Mouse (Mus musculus) heart, postnatal 14 days (tissue): ENCODE measurements at regions not wholly inside any gene's neighbourhood (a gene's known extent, or its start where the extent isn't known, plus 50 kb on each side); places are given as distances from the start of the nearest gene placed in this dataset.

ENCODE experiments used
- DNase-seq, 2 experiments: peaks; one replicate each; pipeline ENCODE4 v3.0.0; 2021 to 2022
- intact Hi-C: fragments of 180-260 bp; cut with DNase I; formaldehyde crosslinking; loops from one replicate; pipeline ENCODE4 v1.15.1; 2025

DNA sequence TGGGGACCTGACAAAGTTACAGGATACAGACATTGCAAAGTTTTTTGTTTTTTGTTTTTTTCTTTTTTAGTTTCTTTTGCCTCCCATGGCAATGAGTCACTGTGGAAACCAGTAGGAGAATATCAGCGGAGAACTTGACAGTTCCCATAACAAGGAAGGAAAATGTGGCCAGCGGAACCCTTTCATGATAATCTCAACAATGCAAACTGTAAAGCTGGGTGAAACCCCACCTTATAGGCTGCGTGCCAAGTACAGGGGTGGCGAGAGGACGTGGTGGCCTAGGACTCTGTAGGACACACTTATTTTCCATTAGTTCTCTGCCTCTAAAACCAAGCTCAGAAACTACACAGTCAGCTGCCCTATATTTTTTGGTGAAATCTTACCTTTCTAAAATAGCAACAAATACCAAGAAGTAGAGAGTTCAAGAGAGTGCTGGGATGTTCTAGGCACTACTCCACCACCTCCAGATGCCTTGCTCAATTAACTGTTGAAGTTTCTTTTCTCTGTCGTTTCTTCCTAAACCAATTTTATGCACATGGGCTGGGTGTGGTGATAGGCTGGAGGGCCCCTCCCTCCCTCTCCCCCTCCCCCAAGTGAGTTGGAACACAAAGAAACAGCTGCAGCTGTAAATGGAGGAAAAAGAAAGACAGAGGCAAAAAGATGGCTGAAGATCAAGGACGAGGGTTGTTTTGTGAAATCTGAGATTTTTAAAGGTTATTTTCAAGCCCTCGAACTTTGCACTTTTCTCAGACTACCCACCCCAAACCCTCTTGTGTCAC is 201.0 kb upstream of the Kbtbd8 start:
- intact Hi-C loops: no loop called here
- DNase-seq: peak; percentile 56 to 65

DNA sequence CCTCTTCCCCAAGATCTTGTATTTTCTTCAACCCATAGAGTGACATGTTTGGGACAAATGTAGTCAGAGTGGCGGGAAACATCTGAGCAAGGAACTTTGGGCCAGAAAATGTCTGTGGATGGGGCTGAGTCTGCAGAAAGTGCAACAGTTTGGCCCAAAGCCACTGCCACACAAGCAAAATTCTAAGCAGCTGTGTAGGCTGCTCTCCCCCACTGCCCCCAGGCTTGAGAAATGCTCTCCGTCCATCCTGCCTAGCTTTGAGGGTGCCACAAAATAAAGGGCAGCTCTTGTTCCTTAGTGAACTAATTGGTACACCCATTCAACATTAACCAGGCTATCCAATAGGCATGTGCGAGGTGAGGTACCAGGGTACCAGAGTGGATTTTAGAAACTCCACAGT is 205.2 kb upstream of the Kbtbd8 start:
- no peak for DNase-seq
- intact Hi-C loops: no loop called here

DNA sequence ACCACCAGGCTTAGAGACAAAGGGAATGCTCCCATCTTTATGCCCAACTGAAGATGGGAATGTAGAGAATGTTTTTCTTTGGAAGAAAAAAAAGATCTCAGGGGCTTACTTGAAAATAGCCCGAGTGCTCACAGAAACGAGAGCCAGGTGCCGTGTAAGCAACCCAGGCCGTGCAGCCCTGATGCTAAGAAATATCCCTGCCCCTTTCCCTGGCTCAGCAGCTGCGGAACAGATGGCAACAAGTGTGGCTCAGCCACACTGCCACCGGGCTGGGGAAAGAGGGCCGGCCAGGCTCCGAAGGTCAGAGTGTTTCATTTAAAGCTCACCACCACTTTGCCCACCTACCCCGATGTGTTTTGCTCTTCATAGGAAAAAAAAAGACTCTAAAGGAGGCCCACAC is 205.7 kb upstream of the Kbtbd8 start:
- DNase-seq: no peak

DNA sequence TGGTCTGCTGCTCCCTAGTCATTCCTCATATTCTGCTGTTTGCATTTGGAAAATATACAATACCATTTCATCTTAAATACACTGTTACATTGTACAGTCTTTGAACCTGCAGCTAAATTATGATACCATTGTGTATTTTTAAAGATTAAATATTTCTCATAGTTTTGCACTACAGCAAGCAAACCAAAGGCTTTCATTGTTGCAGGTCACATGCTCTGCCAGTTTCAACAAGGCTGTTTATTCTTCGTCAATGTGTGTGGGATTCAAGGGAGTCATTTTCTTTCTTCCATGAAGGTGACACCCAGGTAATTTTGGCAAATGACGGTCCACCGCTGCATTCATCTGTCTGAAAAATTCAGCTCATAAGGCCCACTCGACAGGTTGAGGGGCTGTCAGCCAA is 200.9 kb upstream of the Lrig1 start:
- intact Hi-C loops: no loop called here
- DNase-seq: no peak

More for the DNA sequence above, 205.7 kb upstream of the Kbtbd8 start:
- intact Hi-C loops: no loop called here

DNA sequence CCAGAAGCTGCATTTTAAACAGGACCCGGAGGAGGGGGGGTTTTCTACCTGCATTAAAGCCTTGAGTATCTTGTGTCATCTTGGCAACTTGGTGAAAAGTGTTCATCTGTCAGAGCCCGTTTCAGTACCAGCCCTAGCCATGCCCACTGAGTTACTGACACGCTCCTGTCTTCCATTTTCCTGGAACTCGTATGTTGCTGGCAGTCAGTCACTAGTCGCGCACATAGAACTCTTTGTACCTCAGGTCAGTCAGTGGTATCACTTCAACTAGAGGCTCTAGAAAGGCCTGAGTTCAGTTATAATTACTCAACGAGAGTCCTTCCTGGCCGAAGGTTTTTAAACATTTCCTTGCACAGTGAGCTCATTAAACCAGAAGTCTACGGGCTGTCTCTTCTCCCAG is 198.9 kb upstream of the Lrig1 start:
- intact Hi-C loops: no loop called here
- DNase-seq: no peak

DNA sequence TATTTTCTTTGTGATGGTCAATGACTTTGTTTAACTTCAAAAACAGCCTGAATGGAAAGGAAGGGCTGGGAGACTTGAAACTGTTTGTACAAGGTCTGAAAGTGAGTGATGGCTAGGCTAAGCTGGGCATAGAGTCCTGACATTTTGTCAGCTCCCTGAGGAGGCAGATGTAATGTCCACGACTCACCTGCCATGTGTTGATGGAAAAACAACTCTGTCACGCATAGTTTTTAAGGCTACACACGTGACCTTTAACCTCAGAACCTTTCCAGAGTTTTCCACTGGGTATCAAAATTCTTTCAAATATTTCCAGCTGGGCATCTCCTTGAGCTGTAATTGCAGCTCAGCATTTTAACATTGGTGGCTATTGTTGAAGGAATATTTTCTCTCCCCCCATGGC is 190.2 kb upstream of the Lrig1 start:
- intact Hi-C loops: no loop called here
- DNase-seq: no peak

DNA sequence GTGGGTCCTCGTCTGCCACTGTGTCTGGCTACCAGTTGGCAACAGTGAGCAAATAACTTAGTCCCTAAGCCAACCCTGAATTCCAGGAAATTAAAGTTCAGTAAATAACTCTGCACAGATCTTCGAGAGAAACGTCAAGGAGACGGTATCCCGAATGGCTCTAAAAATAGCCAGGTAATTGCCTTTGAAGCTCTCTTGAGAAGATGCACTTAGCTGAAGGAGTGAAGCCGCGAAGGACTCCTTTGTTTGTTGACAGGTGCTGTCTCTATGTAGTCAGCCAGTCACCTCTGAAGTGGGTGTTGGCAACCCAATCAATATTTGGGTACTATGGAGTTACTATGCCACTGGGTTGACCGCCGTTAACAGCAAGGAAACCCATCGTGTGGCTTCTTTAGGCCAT is 189.3 kb upstream of the Lrig1 start:
- DNase-seq: no peak
- intact Hi-C loops: no loop called here

DNA sequence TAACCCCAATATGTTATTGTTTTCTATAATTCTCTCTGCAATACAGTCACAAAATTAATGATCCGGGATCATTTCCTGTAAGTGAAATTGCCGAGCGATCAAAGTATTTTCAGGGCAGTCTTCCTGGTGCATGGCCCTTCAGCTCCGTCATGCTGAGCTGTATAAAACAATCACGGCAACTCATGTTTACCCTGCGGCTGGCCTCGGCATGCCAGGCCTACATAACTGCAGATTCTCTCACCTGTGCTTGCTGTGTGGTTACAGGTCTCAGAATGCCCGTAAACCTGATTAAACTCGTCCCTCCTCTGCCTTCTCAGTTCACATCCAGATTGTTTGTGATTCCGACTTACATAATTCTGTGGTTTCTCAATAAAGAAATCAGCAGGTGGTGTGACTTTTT is 181.2 kb upstream of the Lrig1 start:
- intact Hi-C loops: no loop called here
- no peak for DNase-seq

DNA sequence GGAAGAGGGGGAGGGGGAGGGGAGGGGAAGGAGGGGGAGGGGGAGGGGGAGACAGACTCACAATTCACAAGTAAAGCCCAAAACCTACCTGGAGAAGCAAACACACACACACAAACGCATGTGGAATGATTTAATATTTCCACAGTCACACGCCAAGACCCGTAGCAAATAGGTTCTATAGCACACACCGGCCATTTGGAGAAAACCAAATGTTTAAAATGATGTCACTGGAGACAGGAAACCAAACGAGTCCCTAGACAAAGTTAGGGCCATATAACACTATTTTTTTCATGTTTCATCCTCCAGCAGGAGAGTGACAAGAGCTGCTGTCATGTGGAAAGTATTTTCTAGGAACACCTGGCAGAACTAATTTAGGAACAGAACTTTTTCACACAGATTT is 175.9 kb upstream of the Lrig1 start:
- intact Hi-C loops: no loop called here

DNA sequence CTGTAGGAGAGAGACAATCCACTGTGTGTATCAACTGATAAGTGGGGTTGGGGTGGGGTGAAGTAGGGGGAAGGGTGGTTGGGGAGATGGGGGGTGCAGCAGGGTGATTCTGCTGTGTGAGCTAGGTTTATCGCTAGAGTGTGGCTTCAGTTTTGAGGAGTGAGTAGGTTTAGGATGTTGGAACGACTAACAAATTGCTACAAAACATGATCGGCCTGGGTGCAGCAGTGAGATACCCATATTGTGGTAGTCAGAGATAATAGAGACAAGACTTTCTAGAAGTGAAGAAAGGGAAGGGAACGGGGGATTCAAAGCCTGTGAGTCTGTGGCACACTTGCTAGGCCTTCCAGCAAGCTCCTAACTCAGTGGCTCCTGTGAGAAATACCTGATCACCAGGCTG is 175.1 kb upstream of the Lrig1 start:
- DNase-seq: no peak
- intact Hi-C loops: no loop called here

More for the DNA sequence above, 175.9 kb upstream of the Lrig1 start:
- no peak for DNase-seq

DNA sequence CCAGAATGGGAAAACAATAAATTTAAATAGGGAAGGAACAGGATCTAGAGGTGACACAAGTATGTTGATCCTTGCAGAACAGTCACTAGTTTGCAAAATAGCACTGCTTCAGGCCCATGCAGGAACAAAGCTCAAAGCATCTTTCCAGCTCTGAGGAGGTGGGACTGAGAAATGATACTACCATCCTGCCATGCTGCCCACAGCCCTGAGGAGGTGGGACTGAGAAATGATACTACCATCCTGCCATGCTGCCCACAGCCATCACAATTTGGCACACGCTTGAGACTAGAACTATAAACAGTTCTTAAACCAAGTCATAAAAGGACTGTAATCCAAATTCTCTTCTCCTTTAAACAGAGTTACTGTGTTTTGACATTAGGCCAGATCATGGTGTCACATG is 174.5 kb upstream of the Lrig1 start:
- intact Hi-C loops: no loop called here
- no peak for DNase-seq

DNA sequence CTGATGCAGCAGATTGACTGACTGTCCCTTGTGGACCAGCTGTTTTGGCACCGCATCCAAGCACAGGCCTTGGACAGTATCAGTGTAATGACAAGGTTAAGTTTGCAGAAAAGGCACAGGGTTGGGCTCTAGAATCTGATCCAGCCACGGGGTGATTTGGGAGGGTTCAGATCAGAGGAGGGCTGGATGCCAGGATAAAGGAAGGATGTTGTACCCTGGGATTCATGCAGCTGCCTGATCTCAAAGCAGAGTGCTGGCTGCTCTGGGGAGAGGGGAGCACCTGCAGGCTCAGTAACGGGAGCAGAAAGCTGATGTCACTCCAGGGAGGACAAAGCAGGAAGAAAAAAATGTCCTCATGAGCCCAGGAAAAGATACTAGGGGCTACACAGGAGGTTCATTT is 168.0 kb upstream of the Lrig1 start:
- intact Hi-C loops: no loop called here
- DNase-seq: no peak

DNA sequence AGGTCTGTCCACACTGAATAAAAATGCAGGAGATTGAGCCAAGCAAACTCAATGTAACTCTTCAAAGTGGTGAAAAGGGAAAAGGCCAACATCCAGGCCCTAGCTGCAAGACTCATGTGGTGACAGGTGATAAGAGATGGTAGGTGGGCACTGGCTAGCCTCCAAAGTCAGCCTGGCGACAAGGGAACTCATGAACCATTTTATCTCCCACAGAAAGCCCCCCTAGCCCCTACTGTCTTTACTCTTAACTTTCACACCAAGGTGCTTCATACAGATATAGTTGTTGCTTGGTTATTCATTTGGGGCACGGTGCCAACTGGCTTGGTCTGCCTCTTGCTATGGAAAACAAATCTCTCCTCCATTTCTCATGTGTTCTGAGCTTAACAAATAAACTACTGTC is 165.5 kb upstream of the Lrig1 start:
- no peak for DNase-seq
- intact Hi-C loops: no loop called here

DNA sequence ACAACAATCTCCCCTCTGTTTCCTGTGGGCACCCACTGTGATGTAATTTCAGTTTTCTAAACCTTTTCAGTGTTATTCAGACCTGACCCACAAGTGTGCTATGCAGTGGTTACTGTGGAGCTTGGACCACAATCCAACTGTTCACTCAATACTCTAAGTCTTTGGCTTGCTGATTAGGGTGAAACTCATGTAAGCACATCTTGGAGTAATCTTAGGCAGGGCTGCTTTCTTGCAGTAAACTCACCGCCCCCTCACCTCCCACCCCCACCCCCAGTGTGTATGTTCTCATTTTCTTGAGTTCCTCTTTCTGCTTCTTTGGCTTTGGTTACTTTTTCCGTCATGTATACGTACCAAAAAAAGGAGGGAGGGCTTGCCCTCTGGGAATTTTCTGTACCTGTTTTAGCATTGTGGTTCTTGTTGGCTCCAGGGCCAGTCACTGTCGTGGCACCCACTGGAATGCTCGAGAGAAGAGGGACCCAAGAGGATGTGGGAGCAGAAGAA is 158.2 kb upstream of the Lrig1 start:
- no peak for DNase-seq
- intact Hi-C loops: no loop called here

DNA sequence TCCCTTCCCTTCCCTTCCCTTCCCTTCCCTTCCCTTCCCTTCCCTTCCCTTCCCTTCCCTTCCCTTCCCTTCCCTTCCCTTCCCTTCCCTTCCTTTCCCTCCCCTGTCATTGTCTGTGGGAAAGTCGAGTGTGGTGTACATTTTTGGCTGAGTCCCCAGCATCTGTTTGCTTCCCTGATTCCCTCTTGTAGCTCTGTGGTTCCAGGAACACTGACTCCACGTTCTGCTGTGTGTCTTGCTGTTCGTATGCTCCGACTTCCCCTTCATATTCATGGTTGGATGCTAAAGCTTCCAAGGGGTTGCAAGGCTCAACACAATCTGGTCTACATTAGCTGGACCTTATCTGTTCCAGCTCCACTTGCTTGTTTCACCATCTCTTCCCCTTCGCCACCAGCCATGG is 150.2 kb upstream of the Lrig1 start:
- no peak for DNase-seq
- intact Hi-C loops: no loop called here

DNA sequence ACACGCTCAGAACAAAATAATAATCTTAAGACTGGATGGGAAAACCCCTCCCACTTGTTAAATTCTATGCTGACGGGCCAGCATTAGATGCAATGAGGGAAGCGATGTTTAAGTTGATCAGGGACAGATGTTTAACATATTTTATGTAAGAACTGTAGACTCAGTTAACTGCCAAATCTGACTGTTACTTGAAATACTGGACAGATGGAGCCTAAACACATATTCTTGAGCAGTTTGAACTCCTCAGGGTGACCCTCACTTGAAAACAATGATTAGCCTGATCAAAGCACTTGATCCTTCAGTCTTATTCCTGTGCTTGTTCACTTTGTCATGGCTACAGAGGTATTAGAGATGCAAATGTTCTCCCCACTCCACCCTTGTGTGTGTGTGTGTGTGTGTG is 149.6 kb upstream of the Lrig1 start:
- intact Hi-C loops: no loop called here
- no peak for DNase-seq

DNA sequence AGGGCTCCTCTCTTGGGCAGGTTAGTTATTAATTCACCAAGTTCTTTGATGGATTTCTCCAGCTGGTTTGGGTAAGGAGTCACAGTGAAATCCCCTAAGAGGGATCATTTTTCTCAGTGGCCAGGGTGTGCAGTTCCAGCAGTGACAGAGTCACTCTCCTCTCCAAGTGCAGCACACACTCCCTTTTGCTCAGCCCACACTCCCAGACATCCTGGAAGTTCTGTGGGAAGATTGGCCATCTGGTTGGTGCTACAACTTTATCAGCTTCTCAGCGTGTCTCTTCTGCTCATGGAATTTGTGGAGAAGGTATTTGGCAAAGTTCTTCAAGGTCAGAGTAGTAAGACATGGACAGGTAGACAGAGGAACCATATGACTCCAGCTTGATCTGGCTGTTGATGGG is 148.5 kb upstream of the Lrig1 start:
- no peak for DNase-seq
- intact Hi-C loops: no loop called here

DNA sequence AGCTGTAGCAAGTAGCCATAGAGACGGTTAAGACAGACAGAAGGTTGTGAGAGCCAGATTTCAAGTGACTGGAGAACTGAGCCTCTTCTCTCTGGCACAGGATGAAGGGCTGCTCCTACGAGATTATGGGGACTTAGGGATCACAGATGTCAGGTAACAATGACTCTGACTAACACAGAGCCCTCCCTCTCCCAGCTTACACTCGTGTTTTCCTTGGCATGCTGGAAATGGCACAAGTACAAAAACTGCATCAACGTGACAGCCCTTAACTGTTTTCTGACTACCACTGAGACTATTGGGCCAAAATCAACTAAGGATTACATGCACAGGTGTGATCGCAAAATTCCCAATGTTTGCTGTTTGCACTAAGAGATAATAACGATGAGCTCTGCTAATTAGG is 145.9 kb upstream of the Lrig1 start:
- DNase-seq: no peak
- intact Hi-C loops: no loop called here

DNA sequence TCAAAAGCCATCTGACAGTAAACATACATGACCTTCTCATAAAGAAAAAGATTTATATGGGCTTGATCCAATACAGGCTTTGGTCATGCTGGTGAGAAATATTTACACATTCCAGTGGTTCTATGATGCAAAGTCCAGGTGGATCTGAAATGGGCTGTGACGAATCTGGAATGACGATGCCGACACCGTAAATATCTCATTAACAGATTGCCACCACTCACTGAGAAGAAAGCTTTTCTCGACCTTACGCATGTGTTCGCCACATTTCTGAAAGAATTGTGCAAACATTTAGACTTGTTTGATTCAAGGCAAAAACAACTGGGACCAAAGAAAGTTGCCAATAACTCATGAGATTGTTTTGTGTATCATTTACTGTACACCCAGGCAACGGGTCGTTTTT is 142.9 kb upstream of the Lrig1 start:
- intact Hi-C loops: no loop called here
- no peak for DNase-seq

DNA sequence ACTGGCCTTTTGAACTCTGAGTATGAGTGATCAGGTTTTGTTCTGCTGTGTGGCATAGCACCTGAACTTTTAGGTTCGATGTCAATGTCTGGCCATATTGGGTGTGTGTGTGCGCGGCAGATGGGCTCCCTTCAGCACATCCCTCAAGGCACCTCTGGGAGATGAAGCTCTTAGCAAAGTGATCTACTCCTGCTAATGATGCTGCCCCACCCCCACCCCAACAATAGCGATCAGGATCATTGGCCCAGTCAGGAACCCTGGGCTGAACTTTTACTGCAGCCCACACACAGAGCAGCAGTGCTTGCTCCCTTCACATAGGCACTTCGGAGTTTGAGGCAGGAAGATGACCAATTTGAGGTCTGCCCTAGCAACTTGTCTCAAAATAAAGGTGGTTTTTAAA is 141.9 kb upstream of the Lrig1 start:
- intact Hi-C loops: no loop called here
- no peak for DNase-seq

DNA sequence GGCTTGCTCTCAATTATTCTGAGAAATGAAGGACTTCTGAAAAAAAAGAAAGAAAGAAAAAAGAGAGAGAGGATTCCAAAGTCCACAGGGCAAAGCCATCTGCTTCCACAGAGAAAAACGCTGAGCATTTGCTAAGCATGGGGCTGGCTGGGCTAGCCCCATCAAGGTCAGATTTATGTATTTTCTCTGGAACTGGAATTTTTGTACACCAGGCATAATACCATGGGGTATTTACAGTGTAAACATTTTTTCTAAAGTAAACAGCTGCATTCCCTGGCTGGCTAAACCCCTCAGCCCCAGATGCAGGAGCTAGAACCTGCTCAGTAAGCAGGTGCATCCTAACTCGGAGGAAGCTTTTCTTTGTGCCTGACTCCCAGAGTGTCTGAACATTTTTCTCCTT is 135.8 kb upstream of the Lrig1 start:
- DNase-seq: no peak
- intact Hi-C loops: no loop called here

DNA sequence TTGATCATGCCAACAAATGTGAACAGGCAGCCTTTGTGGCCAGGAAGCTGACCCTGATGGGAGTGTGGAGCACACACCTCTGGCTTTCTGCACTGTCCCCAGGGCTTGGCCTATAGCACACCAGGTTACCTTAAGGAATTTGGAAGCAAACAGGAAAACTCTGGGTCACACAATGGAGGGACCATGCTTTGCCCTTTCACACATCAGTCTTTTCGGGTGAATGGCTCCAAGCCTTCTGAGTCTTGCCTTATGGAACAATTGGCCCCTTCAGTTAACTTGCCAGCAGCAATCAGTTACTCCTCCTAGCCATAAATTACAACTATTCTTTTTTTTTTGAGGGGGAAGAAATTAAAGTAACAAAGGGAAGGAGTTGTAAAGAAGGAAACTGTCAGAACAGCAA is 134.6 kb upstream of the Lrig1 start:
- DNase-seq: no peak
- intact Hi-C loops: no loop called here

DNA sequence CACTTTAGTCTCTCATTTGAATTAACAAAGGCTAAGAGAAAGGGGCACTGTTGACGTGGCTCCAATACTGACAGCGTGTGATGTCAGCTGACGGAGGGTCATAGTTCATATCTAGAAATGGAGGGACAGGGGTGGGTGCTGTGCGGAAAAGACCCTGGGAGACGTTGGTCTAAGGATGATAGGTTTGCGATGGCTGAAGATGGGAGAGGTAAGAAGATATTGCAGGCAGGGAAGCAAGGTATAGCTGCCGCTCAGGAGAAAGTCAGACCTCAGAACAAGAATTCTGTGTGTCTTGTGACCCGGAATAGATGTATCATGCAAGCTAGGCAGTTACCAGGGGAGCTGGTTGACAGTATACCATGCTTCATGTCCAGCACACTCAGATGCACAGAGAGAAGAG is 130.8 kb upstream of the Lrig1 start:
- intact Hi-C loops: no loop called here
- no peak for DNase-seq
